Mouse (Mus musculus) bone marrow macrophage, adult 2 months (primary cell): Measurements from ENCODE around the gene Cd38. TPM values are rescaled to one million over a fixed set of nuclear protein-coding genes. Genes with fewer than 3 reads are reported as not detected.
"Not testable (repeated sequence)": the region's sequence is repeated elsewhere in the genome, so short reads cannot be mapped to it uniquely, and the experiment has no call there.

Source experiments
- H3K27ac ChIP-seq: 2 replicates; pipeline ENCODE4 v1.5.1; 2012; ENCODE audit warnings: low read depth, low read length; ENCODE audit not compliant: insufficient read depth
- H3K4me1 ChIP-seq: 2 replicates; pipeline ENCODE4 v1.6.1; 2012; ENCODE audit warnings: low read length; ENCODE audit not compliant: control insufficient read depth, insufficient read depth
- H3K4me3 ChIP-seq: 2 replicates; pipeline ENCODE4 v1.5.1; 2012; ENCODE audit warnings: mild to moderate bottlenecking, low read length, moderate library complexity; ENCODE audit not compliant: insufficient read depth
- CTCF ChIP-seq: IDR thresholded peaks from 2 replicates; pipeline ENCODE4 v1.5.1; 2012; ENCODE audit warnings: low read depth, mild to moderate bottlenecking, low read length, moderate library complexity
- POLR2A ChIP-seq: IDR thresholded peaks from 2 replicates; pipeline ENCODE4 v1.6.1; 2012; ENCODE audit warnings: mild to moderate bottlenecking, low read depth, low read length, borderline replicate concordance
- polyA plus RNA-seq: library from polyadenylated mRNA; stranded (reverse); fragments of >200 nt; gene quantifications from 2 replicates; pipeline ENCODE4 v1.2.4, GENCODE M21; 2012; ENCODE audit not compliant: missing spikeins, insufficient read depth, insufficient read length

The Cd38 gene
- polyA plus RNA-seq, 1 experiment, result not detected

DNA sequence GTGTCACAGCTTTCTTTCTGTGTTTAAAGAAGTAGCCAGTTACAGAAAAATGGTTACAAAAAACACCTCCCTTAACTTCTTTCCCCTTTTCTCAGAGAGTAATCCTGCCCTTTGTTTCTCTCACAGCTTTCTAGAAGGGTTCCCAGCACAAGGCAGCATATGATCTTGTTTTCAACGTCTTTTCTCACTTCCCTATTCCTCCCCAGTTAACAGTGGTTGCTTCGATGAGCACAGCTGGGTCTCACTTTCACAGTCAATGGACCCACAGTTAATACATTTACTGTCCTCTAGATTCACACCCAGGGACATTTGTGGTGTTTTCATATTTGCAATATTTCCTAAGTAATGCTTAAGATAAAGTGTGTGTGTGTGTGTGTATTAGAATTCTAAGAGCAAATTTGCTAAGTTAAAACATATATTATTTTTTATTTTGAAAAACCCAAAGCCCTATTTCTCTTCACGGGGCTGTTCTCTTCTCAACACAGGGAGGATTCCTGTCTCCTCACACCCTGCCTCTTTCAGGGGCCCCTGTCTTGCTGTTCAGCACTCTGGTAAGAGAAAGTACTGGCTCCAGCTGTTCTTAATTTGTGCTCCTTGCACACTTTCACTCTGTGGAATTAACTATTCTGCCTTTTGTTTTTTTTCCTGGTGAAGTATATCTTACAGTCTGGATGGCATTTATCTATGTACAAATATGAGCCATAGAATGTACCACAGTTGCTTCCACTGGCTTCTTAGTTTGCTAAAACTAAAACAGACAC, 16.9 kb downstream of the Cd38 start:
- no peak overlapping the region for H3K4me3 ChIP-seq
- peak overlapping the region; percentile 77 for H3K27ac ChIP-seq
- H3K4me1 ChIP-seq, result peaks cover 49% of the 10 kb centered on the region
- no peak for TF ChIP-seq CTCF
- TF ChIP-seq POLR2A, result no peak

DNA sequence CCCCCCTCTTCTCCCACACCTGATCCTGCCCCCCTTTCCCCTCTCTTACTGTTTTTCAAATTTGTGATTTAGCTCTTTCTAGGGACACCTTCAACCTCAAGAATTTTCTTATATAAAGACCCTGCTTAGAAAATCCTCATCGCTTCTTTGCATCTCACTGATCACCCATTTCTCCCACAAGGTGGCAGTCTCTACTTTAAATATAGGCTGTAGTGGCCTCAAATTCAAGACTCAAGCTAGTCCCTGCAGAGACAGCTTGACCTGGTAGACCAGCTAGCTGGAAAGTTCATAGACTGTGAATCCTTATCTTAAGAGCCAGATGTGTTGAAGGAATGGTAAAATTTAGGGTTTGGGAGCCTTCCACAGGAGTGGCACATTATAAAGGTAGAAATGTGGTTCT, 24.0 kb downstream of the Cd38 start:
- H3K4me1 ChIP-seq, result peaks cover 12% of the 10 kb centered on the region
- no peak for TF ChIP-seq POLR2A
- TF ChIP-seq CTCF, result no peak
- no peak overlapping the region for H3K27ac ChIP-seq
- H3K4me3 ChIP-seq, result no peak overlapping the region

DNA sequence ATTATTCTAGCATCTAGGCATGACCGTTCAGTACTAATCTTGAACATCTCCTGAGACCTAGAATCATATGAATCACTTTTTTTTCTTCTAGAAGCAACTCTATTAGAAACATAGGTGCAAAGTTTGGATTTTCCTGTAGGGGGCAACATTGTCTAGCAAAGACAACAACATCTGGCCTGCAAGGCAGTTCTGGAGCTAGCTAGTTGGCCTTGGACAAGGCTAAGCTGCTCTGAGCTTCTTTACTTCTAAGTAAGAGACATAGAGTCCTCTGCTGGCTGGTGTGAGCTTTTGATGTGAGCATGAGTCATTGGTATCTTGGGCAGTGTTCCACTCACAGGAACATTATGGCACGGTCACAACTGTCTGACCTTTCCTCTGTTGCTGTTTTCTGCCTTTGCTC, 25.8 kb downstream of the Cd38 start:
- H3K4me3 ChIP-seq, result no peak overlapping the region
- H3K4me1 ChIP-seq, result peaks cover 12% of the 10 kb centered on the region
- TF ChIP-seq CTCF (no peak), POLR2A (no peak)
- no peak overlapping the region for H3K27ac ChIP-seq

DNA sequence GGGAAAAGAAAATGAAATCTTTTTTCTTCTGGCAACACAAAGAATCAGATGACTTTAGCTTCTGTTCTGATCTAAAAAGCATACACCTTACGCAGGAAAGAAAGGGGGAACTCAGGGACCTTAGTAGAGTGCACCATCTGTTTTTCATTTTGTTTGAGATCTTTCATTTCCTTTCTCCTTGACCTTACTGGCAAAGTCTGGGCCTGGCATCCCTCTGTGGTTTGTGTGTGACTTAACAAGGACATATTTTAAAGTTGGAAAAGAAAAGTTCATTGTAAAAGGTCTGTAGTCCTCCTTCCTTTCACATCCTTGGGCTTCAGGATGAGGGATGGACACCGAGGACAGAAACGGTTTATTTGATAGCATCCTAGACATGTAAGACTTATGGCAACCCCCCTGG, 27.6 kb downstream of the Cd38 start:
- TF ChIP-seq POLR2A (no peak), CTCF (no peak)
- Histone ChIP-seq H3K4me3 (no peak overlapping the region), H3K27ac (no peak overlapping the region), H3K4me1 (no peaks in the 10 kb centered on the region)

DNA sequence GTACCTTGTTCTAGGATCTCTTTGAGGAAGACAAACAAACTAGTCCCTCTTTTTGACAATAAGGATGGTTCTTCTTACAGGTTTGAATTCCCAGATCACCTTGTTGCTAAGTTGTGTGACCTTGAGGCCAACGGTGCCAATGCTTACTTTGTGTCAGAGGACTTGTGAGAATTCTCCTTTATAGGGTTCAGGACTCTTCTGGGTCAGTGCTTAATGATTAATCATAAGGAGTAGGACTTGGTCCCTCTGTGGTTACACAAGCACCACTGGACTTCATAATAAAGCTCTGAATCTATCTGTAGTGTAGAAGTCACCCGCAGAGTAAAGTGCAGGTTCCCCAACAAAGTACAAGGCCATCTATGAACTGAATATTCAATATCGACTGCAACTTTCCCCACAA, 36.3 kb downstream of the Cd38 start:
- H3K4me1 ChIP-seq, result no peaks in the 10 kb centered on the region
- H3K27ac ChIP-seq, result no peak overlapping the region
- TF ChIP-seq POLR2A (no peak), CTCF (no peak)
- no peak overlapping the region for H3K4me3 ChIP-seq

DNA sequence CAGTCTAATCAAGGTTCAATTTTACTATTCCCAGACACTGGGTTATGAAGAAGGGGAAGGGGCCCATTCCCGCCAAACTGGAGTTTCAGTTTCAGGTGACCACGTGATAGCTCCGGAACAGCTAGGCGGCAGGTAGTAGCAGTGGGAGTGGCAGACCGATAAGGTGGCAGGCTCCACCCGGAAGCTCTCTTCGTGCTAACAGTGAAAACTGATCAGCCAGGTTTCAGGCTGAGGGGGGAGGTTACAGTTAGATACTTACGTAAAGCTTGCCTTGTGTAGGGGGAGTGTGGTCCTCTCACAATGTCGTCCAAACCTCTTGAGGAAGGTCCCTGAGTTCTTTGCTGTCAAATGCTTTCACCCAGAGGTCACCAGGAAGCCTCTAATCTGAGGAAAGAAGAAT, 40.9 kb downstream of the Cd38 start:
- TF ChIP-seq POLR2A (no peak), CTCF (no peak)
- H3K4me3 ChIP-seq, result no peak overlapping the region

DNA sequence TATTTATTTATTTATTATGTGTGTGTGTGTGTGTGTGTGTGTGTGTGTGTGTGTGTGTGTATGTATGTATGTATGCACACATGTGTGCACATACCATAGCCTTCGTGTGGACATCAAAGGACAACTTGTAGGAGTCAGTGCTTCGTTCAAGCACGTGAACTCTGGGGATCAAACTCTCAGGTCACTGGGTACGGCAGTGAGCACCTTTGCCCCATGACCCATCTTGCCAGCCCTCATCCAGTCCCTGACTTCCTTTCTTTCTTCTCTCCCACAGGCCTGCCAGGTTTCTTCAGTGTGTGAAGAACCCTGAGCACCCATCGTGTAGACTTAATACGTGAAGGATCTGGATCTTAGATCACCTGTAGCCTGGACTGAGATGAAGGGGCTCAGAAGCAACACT, 41.7 kb downstream of the Cd38 start:
- Histone ChIP-seq H3K4me1 (no peaks in the 10 kb centered on the region), H3K4me3 (no peak overlapping the region), H3K27ac (no peak overlapping the region)
- TF ChIP-seq POLR2A, result no peak
- TF ChIP-seq CTCF, result no peak

More for the DNA sequence above, 40.9 kb downstream of the Cd38 start:
- Histone ChIP-seq H3K4me1 (no peaks in the 10 kb centered on the region), H3K27ac (no peak overlapping the region)

DNA sequence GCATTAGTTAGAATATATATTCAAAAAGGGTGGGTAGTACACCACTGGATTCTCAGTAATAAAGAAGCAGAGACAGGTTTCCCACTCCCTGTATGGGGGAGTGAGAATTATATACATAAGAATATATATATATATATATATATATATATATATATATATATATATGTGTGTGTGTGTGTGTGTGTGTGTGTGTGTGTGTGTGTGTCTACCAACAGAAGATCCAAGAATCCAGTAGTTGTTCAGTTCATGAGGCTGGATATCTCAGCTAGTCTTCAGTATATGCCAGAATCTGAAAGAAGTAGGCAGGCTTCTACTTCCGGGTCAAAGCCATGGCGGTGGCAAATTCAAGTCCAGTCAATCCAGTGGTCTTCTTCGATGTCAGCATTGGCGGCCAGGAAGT, 44.5 kb downstream of the Cd38 start, which contains the start of gene Gm7879:
TSS of gene Gm7879 (plus strand) at position 301 of the 400 bp plus-strand sequence.
- H3K27ac ChIP-seq, H3K4me3 ChIP-seq, H3K4me1 ChIP-seq: not testable (repeated sequence)

DNA sequence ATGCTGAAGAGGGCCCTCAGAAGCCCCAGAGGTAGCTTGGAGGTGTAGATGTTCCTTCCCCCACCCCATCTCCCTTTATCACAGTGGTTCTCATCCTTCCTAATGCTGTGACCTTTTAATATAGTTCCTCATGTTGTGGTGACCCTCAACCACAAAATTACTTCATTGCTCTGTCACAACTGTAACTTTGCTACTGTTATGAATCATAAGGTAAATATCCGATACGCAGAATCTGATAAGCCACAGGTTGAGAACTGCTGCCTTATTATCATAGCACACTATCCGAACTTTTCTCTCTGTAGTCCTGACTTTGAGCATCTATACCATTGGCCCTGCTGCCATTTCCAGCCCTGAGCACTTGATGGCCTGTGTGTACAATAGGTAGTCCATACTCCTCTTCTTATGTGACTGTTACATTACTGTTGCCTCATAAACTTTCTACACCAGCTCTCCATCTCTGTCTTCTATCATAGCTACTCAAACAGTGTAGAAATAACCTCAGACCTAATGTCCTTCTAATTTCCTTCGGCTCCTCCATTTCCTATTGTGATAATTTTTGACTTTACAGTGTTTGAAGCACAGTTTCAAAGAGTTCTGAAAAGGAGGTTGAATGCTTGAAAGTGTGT, 47.0 kb downstream of the Cd38 start:
- TF ChIP-seq POLR2A (no peak), CTCF (no peak)
- no peak overlapping the region for H3K4me3 ChIP-seq

DNA sequence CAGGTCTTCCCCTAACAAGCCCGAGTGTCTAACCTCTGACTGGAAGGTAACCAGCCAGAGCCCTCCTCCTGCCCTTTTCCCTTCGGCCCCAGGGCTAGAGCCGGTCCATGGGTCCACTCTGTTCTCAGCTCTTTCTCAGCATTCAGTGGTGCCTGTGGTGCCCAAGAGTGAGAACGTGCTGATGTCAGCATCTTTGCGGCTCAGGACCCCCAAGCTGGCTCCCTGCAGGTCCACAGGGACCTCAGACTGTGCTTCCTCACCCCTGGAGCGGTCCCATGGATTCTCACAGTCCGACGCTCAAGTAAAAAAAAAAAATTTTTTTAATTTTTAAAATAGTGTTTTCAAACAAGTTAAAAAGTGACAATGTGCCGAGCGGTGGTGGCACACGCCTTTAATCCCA, 53.5 kb downstream of the Cd38 start:
- H3K27ac ChIP-seq, result no peak overlapping the region
- H3K4me1 ChIP-seq, result peaks cover 8% of the 10 kb centered on the region
- no peak overlapping the region for H3K4me3 ChIP-seq
- TF ChIP-seq CTCF (no peak), POLR2A (no peak)

More for the DNA sequence above, 47.0 kb downstream of the Cd38 start:
- Histone ChIP-seq H3K4me1 (peaks cover 11% of the 10 kb centered on the region; the same call in 1 of the 2 replicates), H3K27ac (no peak overlapping the region)
